Mouse (Mus musculus): ENCODE results near the gene 4930415O20Rik.

DNA sequence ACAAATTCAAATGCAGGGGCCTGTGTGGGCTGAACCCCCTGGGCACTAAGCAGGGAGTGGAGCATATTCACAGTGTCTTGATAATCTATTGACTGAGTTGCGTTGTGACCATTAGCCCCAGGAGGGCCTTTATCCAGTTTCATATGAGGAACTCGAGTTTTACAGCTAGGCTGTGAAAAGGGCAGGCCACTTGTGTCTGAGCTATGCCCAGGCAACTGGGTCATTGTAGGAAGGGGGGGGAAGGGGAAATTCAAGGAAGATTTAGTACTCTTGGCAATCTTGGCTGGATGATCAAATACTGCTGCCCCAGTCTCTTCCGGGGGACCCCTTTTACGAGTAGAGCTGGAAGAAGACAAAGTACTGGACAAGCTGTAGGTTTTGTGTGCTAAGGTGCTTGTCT, 27.5 kb upstream of the 4930415O20Rik start:
- TF ChIP-seq POLR2A (IDR thresholded peaks at IDR 0.05; ENCODE audit: borderline replicate concordance, low read depth, low read length): no peak
- TF ChIP-seq CTCF (IDR thresholded peaks at IDR 0.05; ENCODE audit: low read depth, low read length): no peak
